Mouse (Mus musculus): ENCODE measurements around the gene Skap1. TPM values are rescaled to one million over a fixed set of nuclear protein-coding genes. Genes with fewer than 3 reads are reported as not detected.

The Skap1 gene
- polyA plus RNA-seq, 1 experiment from 2014 or later = 6.5 TPM

- Histone ChIP-seq H3K9ac (no peak overlapping the region), H3K4me1 (replicated peaks) (no peaks in the 10 kb centered on the region), H3K36me3 (no peaks in the 10 kb centered on the region), H3K4me2 (no peak overlapping the region), H3K9me3 (no peaks in the 10 kb centered on the region), H3K4me3 (no peak overlapping the region), H3K27ac (replicated peaks) (no peak overlapping the region), H3K27me3 (no peaks in the 10 kb centered on the region)
- WGBS = 85% methylated on average over 11 of the region's 11 CpGs
- ATAC-seq (ENCODE audit: low FRiP score, low read depth) = no peak
Observed at GRCm38 (mm10) chr11:96612596-96612995, 148.2 kb downstream of the Skap1 start.

- no peak for ATAC-seq (ENCODE audit: low FRiP score, low read depth)
- WGBS = 64% methylated on average over 5 of the region's 5 CpGs
- Histone ChIP-seq H3K27ac (replicated peaks) (no peak overlapping the region), H3K9ac (no peak overlapping the region), H3K4me2 (no peak overlapping the region), H3K4me3 (no peak overlapping the region), H3K4me1 (replicated peaks) (peaks cover 20% of the 10 kb centered on the region), H3K36me3 (no peaks in the 10 kb centered on the region), H3K9me3 (no peaks in the 10 kb centered on the region), H3K27me3 (no peaks in the 10 kb centered on the region)
Observed at GRCm38 (mm10) chr11:96616792-96617191, 152.4 kb downstream of the Skap1 start.

- Histone ChIP-seq H3K4me1 (replicated peaks) (peaks cover 20% of the 10 kb centered on the region), H3K27me3 (0 out of 2 replicates have a peak, but pooled peaks cover 5% of the 10 kb centered on the region), H3K36me3 (no peaks in the 10 kb centered on the region), H3K4me3 (no peak overlapping the region), H3K27ac (replicated peaks) (peak overlapping the region; percentile 69), H3K9ac (no peak overlapping the region), H3K9me3 (no peaks in the 10 kb centered on the region), H3K4me2 (peak overlapping the region; percentile 32)
- ATAC-seq (ENCODE audit: low FRiP score, low read depth) = no peak
- WGBS = 63% methylated on average over 16 of the region's 16 CpGs
Observed at GRCm38 (mm10) chr11:96618789-96619445, 154.5 kb downstream of the Skap1 start.

GRCm38 (mm10) chr11:96619576-96619975 lies 155.2 kb downstream of the Skap1 start:
- Histone ChIP-seq H3K4me3 (no peak overlapping the region), H3K4me2 (peak overlapping the region; percentile 32), H3K36me3 (no peaks in the 10 kb centered on the region), H3K4me1 (replicated peaks) (peaks cover 20% of the 10 kb centered on the region), H3K9ac (no peak overlapping the region), H3K9me3 (no peaks in the 10 kb centered on the region), H3K27me3 (0 out of 2 replicates have a peak, but pooled peaks cover 5% of the 10 kb centered on the region), H3K27ac (replicated peaks) (peak overlapping the region; percentile 69)
- WGBS = 16% methylated on average over 5 of the region's 5 CpGs
- peak; percentile 45; the same call in 1 of the 2 replicates for ATAC-seq (ENCODE audit: low FRiP score, low read depth)

GRCm38 (mm10) chr11:96620006-96620405 lies 155.6 kb downstream of the Skap1 start:
- ATAC-seq (ENCODE audit: low FRiP score, low read depth) = no peak
- WGBS = 29% methylated on average over 7 of the region's 7 CpGs
- Histone ChIP-seq H3K27ac (replicated peaks) (peak overlapping the region; percentile 69), H3K9ac (no peak overlapping the region), H3K4me3 (no peak overlapping the region), H3K4me2 (peak overlapping the region; percentile 32), H3K36me3 (no peaks in the 10 kb centered on the region), H3K9me3 (no peaks in the 10 kb centered on the region), H3K4me1 (replicated peaks) (peaks cover 20% of the 10 kb centered on the region), H3K27me3 (0 out of 2 replicates have a peak, but pooled peaks cover 5% of the 10 kb centered on the region)

GRCm38 (mm10) chr11:96620660-96621059 lies 156.3 kb downstream of the Skap1 start:
- no peak overlapping the region for H3K4me3 ChIP-seq
- no peaks in the 10 kb centered on the region for H3K36me3 ChIP-seq
- no peak overlapping the region for H3K9ac ChIP-seq
- peak overlapping the region; percentile 34 for H3K4me2 ChIP-seq
- peak; percentile 34; the same call in 1 of the 2 replicates for ATAC-seq (ENCODE audit: low FRiP score, low read depth)
- peaks cover 20% of the 10 kb centered on the region for H3K4me1 ChIP-seq (replicated peaks)
- WGBS = 37% methylated on average over 11 of the region's 11 CpGs
- peak overlapping the region; percentile 69 for H3K27ac ChIP-seq (replicated peaks)
- 0 out of 2 replicates have a peak, but pooled peaks cover 5% of the 10 kb centered on the region for H3K27me3 ChIP-seq
- H3K9me3 ChIP-seq = no peaks in the 10 kb centered on the region

- Histone ChIP-seq H3K27me3 (0 out of 2 replicates have a peak, but pooled peaks cover 5% of the 10 kb centered on the region), H3K4me1 (replicated peaks) (peaks cover 21% of the 10 kb centered on the region), H3K27ac (replicated peaks) (peak overlapping the region; percentile 69; the same call in 1 of the 2 replicates), H3K9me3 (no peaks in the 10 kb centered on the region), H3K4me2 (peak overlapping the region; percentile 34), H3K4me3 (no peak overlapping the region), H3K36me3 (no peaks in the 10 kb centered on the region), H3K9ac (no peak overlapping the region)
- ATAC-seq (ENCODE audit: low FRiP score, low read depth) = no peak
- WGBS = 17% methylated on average over 4 of the region's 4 CpGs
Observed at GRCm38 (mm10) chr11:96621167-96621566, 156.8 kb downstream of the Skap1 start.

- Histone ChIP-seq H3K27ac (replicated peaks) (no peak overlapping the region), H3K36me3 (no peaks in the 10 kb centered on the region), H3K4me2 (peak overlapping the region; percentile 13; the same call in 1 of the 2 replicates), H3K27me3 (0 out of 2 replicates have a peak, but pooled peaks cover 5% of the 10 kb centered on the region), H3K4me3 (no peak overlapping the region), H3K9me3 (no peaks in the 10 kb centered on the region), H3K9ac (no peak overlapping the region), H3K4me1 (replicated peaks) (peaks cover 24% of the 10 kb centered on the region)
- 14% methylated on average over 9 of the region's 9 CpGs for WGBS
- no peak; the same call in 1 of the 2 replicates for ATAC-seq (ENCODE audit: low FRiP score, low read depth)
Observed at GRCm38 (mm10) chr11:96622782-96623181, 158.4 kb downstream of the Skap1 start.

- Histone ChIP-seq H3K4me2 (no peak overlapping the region), H3K4me3 (no peak overlapping the region), H3K4me1 (replicated peaks) (peaks cover 17% of the 10 kb centered on the region), H3K27me3 (0 out of 2 replicates have a peak, but pooled peaks cover 5% of the 10 kb centered on the region), H3K36me3 (no peaks in the 10 kb centered on the region), H3K27ac (replicated peaks) (no peak overlapping the region), H3K9ac (no peak overlapping the region), H3K9me3 (no peaks in the 10 kb centered on the region)
- no peak for ATAC-seq (ENCODE audit: low FRiP score, low read depth)
- WGBS = 44% methylated on average over 4 of the region's 4 CpGs
Observed at GRCm38 (mm10) chr11:96624436-96624835, 160.0 kb downstream of the Skap1 start.

GRCm38 (mm10) chr11:96629775-96630174 lies 165.4 kb downstream of the Skap1 start:
- no peaks in the 10 kb centered on the region for H3K9me3 ChIP-seq
- no peak for ATAC-seq (ENCODE audit: low FRiP score, low read depth)
- H3K9ac ChIP-seq = no peak overlapping the region
- H3K4me2 ChIP-seq = 0 out of 2 replicates have a peak overlapping the region, but pooled peaks have one; percentile 13
- H3K27ac ChIP-seq (replicated peaks) = no peak overlapping the region
- no peak overlapping the region for H3K4me3 ChIP-seq
- no peaks in the 10 kb centered on the region for H3K27me3 ChIP-seq
- H3K4me1 ChIP-seq (replicated peaks) = 0 out of 2 replicates have a peak, but pooled peaks cover 4% of the 10 kb centered on the region
- WGBS = 43% methylated on average over 9 of the region's 9 CpGs
- no peaks in the 10 kb centered on the region for H3K36me3 ChIP-seq

- 81% methylated on average over 3 of the region's 3 CpGs for WGBS
- Histone ChIP-seq H3K36me3 (no peaks in the 10 kb centered on the region), H3K4me3 (no peak overlapping the region), H3K27me3 (no peaks in the 10 kb centered on the region), H3K27ac (replicated peaks) (no peak overlapping the region), H3K9me3 (no peaks in the 10 kb centered on the region), H3K9ac (no peak overlapping the region), H3K4me1 (replicated peaks) (0 out of 2 replicates have a peak, but pooled peaks cover under 1% of the 10 kb centered on the region), H3K4me2 (no peak overlapping the region)
- ATAC-seq (ENCODE audit: low FRiP score, low read depth) = no peak
Observed at GRCm38 (mm10) chr11:96631521-96631920, 167.1 kb downstream of the Skap1 start.

- WGBS = 75% methylated on average over 7 of the region's 7 CpGs
- no peaks in the 10 kb centered on the region for H3K36me3 ChIP-seq
- no peaks in the 10 kb centered on the region for H3K27me3 ChIP-seq
- no peak overlapping the region for H3K4me3 ChIP-seq
- no peak overlapping the region for H3K9ac ChIP-seq
- no peak overlapping the region for H3K27ac ChIP-seq (replicated peaks)
- no peak for ATAC-seq (ENCODE audit: low FRiP score, low read depth)
- no peaks in the 10 kb centered on the region for H3K9me3 ChIP-seq
- no peak overlapping the region for H3K4me2 ChIP-seq
- no peaks in the 10 kb centered on the region for H3K4me1 ChIP-seq (replicated peaks)
Observed at GRCm38 (mm10) chr11:96637927-96638326, 173.5 kb downstream of the Skap1 start.

Data from hindbrain, embryonic 15.5 days (tissue).